Mouse (Mus musculus): ENCODE results near the gene Qrich1.

Gene Qrich1

GRCm38 (mm10) chr9:108492043-108492750 lies 24.4 kb upstream of the Qrich1 start:
- in situ Hi-C loops (cut with MboI, MseI), result no loop called here

- in situ Hi-C loops (cut with MboI, MseI), result no loop called here
Measured at GRCm38 (mm10) chr9:108493246-108493645, 23.4 kb upstream of the Qrich1 start.

- in situ Hi-C loops (cut with MboI, MseI), result no loop called here
Measured at GRCm38 (mm10) chr9:108494146-108494825, 22.3 kb upstream of the Qrich1 start.

- in situ Hi-C loops (cut with MboI, MseI), result no loop called here
Measured at GRCm38 (mm10) chr9:108494905-108495304, 21.7 kb upstream of the Qrich1 start.

- in situ Hi-C loops (cut with MboI, MseI), result no loop called here
Measured at GRCm38 (mm10) chr9:108499231-108499630, 17.4 kb upstream of the Qrich1 start.

GRCm38 (mm10) chr9:108499943-108500342 lies 16.7 kb upstream of the Qrich1 start:
- in situ Hi-C loops (cut with MboI, MseI), result no loop called here

- in situ Hi-C loops (cut with MboI, MseI), result no loop called here
Measured at GRCm38 (mm10) chr9:108506901-108507300, 9.7 kb upstream of the Qrich1 start.

GRCm38 (mm10) chr9:108507619-108508434 lies 8.8 kb upstream of the Qrich1 start, which contains the start of gene Qars:
Gene Qars, plus strand, starts transcription at chr9:108507706.
- in situ Hi-C loops (cut with MboI, MseI), result no loop called here

- in situ Hi-C loops (cut with MboI, MseI), result no loop called here
Measured at GRCm38 (mm10) chr9:108508776-108509175, 7.8 kb upstream of the Qrich1 start.

GRCm38 (mm10) chr9:108517253-108517930 lies 786 bp downstream of the Qrich1 start:
- in situ Hi-C loops (cut with MboI, MseI), result no loop called here

- in situ Hi-C loops (cut with MboI, MseI), result no loop called here
Measured at GRCm38 (mm10) chr9:108517931-108518332, 1.3 kb downstream of the Qrich1 start.

- in situ Hi-C loops (cut with MboI, MseI), result no loop called here
Measured at GRCm38 (mm10) chr9:108521604-108522003, 5.0 kb downstream of the Qrich1 start.

GRCm38 (mm10) chr9:108523341-108523740 lies 6.7 kb downstream of the Qrich1 start:
- in situ Hi-C loops (cut with MboI, MseI), result no loop called here

GRCm38 (mm10) chr9:108525400-108525799 lies 8.8 kb downstream of the Qrich1 start:
- in situ Hi-C loops (cut with MboI, MseI), result loop anchor here (25.0 kb wide), 1 partner anchor 1187 kb away; the partner anchor contains the start of gene Fbxw18

GRCm38 (mm10) chr9:108530954-108531353 lies 14.3 kb downstream of the Qrich1 start:
- in situ Hi-C loops (cut with MboI, MseI), result loop anchor here (10.0 to 25.0 kb wide), 4 partner anchors 766 to 1686 kb away; partner anchors contain the start of gene Fbxw18

GRCm38 (mm10) chr9:108531496-108531895 lies 14.9 kb downstream of the Qrich1 start:
- in situ Hi-C loops (cut with MboI, MseI), result loop anchor here (10.0 to 25.0 kb wide), 4 partner anchors 767 to 1687 kb away; partner anchors contain the start of gene Fbxw18

GRCm38 (mm10) chr9:108540846-108541245 lies 24.2 kb downstream of the Qrich1 start:
- in situ Hi-C loops (cut with MboI, MseI), result loop anchor here (5.0 to 25.0 kb wide), 2 partner anchors 164 to 1171 kb away; partner anchors contain the start of gene Fbxw18

GRCm38 (mm10) chr9:108545986-108546385 lies 29.4 kb downstream of the Qrich1 start:
- in situ Hi-C loops (cut with MboI, MseI), result loop anchor here (25.0 kb wide), 1 partner anchor 1166 kb away; the partner anchor contains the start of gene Fbxw18

- in situ Hi-C loops (cut with MboI, MseI), result loop anchor here (25.0 kb wide), 1 partner anchor 1165 kb away; the partner anchor contains the start of gene Fbxw18
Measured at GRCm38 (mm10) chr9:108546875-108547274, 30.3 kb downstream of the Qrich1 start.

- in situ Hi-C loops (cut with MboI, MseI), result no loop called here
Measured at GRCm38 (mm10) chr9:108559169-108559568, 42.6 kb downstream of the Qrich1 start.
